Mouse (Mus musculus) spleen, postnatal 14 days (tissue): ENCODE measurements around the gene Nlrp3.
A peak's percentile ranks its signal among the peaks of the same experiment; 100 is the strongest.

Experiments
- DNase-seq, 2 experiments: peaks; one replicate each; pipeline ENCODE4 v3.0.0; 2021 to 2022; ENCODE audit warnings: low spot score in 2 of 2

Gene Nlrp3

DNA sequence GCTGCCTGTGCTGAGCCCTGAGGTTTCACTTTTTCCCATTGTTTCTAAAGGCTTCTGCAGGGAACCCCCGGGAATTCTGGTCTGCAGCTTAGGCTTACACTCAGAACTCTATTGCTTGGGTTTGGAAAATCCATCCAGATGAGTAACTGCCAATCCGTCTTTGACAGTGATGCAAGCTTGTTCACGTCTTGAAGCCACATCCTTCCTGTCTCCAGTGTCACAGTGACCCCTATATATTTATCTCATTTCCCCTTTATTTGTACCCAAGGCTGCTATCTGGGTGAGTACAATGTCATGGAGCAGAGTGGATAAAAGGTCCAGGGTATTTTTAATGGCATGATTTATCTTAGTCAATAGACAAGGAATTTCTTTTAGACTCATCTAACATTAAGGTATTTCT is at the start of gene Nlrp3:
Gene Nlrp3 (plus strand): TSS at position 245 of the 400 bp plus-strand sequence.
- DNase-seq: no peak

DNA sequence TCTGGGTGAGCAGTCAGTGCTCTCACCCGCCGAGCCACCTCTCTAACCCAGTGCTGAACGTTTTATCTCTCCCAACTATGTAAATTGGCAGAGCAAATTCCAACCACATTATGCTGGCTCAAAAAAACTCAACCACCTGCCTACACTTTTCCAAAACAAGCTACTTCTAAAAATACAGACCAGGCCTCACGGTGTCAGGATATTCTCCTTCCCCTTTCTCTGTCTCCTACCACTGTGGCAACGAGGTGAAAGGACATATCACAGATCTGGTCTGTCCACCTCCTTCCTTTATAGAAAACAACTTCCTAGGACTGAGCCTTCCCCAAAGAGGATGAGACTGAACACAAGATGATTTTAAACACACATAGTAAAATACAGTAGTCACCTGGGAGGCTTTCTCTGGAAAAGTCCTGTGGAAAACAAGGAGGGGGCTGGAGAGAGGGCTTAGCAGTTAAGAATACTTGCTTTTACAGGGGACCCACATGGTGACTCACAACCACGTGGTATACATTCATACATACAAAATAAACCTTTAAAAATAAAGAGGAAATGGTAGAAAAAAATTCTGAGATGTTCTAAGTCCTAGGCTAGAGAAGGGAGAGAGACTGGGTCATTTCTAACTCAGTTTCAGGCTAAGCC is 44.6 kb upstream of the Nlrp3 start:
- no peak for DNase-seq

DNA sequence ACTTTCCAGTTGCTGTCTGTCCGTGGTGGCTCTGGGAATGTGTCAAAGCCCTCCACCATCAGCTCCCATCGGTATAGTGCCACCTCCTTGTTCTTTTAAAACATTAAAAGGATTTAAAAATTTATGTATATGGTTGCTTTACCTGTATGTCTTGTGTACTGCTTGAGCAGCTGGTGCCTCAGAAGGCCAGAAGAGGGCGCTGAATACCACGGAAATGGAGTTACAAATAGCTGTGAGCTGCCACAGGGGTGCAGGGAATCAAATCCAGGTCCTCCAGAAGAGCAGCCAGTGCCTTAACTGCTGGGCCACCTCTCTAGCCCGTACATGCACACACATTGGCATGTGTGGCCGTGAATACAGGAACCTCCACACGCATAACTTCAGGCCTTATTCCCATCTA is 43.6 kb upstream of the Nlrp3 start:
- DNase-seq: no peak

DNA sequence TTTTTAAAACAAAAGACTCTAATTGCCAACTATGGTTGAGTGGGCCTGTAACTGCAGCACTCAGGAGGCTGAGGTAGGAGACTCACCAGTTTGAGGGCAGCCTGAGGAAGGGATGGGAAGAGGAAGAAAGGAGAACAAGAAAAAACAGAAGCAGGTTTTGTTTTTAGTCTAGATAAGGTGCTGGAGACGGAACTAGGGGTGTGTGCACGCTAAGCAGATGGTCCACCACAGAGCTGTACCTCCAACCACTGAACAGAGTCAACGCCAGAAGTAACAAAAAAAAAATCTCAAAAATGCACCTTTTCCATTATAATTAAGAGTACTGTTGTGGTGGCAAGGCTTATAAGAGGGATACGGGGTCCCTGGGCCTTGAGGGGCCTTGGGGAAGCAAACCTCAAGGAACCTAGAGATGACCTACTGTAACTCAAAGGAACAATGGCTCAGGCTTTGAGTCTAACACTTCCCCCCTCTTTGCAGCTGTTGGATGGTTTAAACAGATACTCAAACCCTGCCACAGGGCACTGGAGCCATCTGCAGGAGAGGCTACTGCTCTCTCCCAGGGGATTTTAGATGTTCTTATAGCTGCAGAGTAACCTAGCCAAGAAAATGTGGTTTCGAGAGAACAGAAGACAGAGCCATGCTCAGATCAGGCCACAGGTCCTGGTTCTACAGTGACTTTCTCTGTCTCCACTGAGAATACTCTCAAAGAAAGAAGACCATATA is 39.2 kb upstream of the Nlrp3 start:
- no peak for DNase-seq

DNA sequence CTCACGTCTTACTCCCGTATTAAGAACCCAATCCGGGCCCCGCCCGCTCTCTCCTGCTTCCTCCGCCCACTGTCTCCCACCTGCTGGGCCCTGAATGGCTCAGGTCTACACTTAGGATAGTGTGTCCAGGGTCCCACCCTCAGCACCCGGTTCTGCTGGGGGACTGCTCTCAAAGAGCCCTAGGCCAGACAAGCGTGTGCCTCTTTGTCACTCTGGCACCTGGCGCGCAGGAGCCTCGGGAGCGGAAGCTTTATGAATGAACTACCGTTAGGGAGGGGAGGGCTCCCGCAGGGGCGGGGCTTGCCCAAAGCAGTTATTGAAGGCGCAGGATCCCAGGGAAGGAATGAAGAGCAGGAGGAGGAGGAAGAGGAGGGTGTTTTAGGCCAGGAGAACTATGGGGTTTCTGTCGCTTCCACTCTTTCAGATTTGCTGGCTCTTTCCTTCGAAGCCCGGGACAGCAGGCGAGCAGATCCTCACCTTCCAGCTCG is 36.0 kb upstream of the Nlrp3 start:
- DNase-seq: peak; percentile 26 to 42

DNA sequence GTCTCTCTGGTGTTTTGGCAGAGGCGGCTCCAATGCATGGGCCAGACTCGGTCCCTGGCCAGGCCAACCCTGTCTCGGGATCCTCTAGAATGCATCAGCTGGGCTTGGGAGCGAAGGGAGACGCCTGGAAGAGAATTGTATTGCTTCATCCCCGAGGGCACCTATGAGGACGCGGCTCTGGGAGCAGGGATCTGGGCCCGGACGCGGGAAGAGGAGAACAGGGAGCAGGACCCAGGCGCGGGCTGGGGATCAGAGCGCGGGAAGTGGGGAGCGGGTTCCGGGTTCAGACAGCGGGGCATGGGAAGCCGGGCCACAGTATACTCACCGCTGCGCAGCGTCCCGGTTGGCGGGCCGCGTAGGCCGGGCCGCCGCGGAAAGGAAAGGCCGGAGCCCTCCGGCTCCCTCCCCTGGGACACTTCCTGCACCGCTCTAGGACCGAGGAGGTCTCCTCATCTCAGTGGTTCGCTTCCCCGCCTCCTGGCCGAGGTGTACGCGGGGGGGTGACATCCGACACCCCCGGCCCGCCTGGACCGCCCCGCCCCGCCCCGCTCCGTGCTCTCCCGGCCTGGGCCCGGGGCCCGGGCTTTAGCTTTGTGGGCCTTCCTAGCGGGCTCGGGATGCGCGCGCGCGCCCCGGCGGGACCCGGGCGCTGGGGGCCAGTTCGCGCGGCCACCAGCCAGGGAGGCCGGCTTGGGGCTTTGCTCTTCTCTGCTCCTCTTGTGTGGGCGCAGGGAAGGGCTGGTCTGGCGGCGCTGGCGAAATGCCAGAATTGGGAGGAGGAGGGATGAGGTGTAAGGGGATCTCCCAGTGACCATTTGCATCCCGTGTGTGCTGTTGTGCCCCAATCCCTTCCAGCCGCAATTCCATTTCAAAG is 35.3 kb upstream of the Nlrp3 start:
- DNase-seq: peak; percentile 41 to 45

DNA sequence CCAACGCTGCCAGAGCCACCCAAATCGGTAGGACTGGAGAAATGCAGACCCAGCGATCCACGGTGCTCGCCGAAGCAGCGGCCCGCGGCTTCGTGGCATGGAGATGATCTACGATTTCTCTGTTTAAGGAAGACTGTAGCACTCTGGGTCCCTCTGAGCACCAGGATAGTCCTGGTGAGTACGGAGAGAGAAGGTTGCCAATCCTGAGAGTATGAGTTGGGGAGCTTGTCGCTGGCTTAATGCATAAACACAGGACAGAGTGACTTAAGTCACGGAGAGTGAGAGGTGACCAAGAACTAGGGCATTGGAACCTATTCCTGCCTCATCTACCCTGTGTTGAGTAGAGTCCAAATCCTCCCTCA is 34.7 kb upstream of the Nlrp3 start:
- DNase-seq: no peak

DNA sequence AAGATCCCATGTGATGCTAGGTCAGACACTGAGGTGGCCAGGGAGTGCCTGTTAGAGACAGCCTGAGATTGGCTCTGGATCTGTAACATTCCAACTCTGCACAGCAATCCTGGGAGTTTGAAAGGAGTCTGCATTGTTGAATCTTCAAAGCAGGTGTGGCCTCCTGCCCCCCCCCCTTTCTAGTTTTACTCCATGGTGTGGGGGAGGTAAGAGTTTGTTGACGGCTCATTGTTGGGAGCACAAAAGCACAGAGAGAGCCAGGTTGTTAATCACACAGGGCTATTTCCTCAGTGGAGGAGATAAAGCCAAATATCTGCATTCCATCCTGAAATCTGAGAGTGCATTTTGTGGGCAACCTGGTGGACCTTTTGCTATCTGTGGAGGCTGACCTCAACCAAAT is 29.8 kb upstream of the Nlrp3 start:
- no peak for DNase-seq

DNA sequence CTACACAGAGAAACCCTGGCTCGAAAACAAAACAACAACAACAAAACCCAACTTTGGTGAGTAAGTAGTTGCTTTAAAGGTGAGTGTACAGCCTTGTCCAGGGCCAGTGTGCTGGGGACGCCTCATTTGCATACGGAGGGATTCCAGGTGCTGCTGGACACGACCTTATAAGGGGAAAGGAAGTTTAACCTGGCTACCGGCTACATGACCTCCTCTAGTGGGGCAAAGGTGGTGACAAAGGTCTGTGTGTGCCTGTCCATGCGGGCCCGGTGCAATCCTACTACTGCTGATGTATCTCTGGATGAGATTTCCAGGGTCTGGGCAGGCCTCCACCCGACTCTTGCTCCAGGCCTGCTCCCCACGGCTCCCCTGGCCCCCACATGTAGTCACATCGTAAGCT is 28.6 kb upstream of the Nlrp3 start:
- DNase-seq: no peak

DNA sequence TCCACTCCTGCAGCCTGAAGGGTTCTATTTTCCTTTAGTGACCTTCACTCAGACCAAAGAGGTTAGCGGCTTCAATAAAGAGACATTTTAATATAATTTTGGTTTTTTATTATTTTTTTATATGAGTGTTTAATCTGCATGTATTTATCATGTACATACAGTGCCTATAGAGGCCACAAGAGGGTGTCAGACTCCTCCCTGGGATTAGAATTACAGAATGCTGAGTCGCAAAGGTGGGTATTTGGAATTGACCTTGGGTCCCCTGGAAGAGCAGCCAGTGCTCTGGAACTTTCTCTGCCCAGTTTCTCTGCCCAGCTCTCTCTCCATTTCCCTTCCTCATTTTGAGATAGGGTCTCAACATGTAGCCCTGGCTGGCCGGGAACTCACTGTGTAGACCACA is 27.8 kb upstream of the Nlrp3 start:
- no peak for DNase-seq

DNA sequence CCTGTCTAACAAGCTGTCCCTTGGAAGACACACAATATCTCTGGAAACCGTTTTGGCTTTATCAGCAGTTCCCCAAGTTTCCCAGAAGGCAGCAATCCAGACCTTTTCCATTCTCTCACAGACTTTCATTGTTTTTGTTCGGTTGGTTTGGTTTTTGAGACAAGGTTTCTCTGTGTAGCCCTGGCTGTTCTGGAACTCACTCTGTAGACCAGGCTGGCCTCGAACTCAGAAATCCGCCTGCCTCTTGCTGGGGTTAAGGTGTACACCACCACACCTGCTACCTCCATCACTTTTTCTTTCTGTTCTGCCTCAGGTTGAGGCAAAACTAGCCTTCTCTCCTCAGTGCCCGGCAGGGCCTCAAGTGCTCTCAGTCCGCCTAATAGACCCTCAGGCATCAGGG is 27.0 kb upstream of the Nlrp3 start:
- DNase-seq: no peak

DNA sequence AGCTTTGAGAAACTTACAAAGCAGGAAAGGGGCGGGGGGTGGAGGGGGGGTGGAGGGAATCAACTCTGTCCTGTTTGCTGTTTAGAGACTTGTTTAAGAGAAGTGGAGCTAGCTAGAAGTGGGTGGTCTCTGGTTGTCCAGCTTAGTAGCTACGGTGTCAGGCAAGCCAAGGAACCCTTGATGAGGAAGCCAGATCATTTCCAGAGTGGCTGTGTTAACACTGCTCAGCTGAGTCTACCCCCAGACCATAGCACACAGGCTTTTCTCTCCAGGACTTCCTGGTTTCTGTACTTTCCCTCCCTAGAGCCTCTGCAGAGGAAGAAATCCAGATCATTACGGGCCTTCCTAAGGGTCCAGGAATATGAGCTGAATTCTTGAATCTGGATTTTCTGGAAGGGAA is 26.6 kb upstream of the Nlrp3 start:
- DNase-seq: no peak

DNA sequence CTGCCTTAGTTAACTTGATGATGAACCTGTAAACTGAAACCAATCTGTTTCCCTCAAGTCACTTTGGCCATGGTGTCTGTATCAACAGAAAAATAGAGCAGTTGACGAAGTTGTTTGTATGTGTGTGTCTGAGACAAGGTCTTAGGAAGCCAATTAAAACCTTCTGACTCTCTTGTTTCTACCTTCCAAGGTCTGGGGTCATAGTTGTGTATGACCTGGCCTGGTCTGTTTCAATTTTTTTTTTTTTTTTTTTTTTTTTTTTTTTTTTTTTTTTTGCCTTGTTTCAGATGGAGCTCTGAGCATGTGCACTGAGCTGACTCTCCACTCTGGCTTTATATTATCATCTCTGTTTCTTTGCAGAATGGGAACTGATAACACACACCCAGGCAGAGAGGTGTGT is 23.9 kb upstream of the Nlrp3 start:
- no peak for DNase-seq

DNA sequence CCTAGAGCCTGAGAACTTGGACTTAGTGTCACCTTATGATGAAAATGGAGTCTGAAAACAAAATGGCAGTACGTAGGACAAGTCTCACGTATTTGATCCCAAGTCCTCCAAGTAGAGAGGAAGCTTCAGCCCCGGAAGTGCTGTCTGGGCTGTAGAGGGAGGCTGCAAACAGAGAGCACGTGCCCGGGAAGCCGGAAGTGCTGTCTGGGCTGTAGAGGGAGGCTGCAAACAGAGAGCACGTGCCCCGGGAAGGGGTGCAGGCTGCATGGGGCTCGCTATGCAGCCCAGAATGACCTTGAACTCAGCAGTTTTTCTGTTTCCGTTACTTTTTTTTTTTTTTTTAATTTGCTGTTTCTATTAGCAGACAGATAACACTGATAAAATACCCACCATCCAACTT is 23.1 kb upstream of the Nlrp3 start:
- DNase-seq: no peak

DNA sequence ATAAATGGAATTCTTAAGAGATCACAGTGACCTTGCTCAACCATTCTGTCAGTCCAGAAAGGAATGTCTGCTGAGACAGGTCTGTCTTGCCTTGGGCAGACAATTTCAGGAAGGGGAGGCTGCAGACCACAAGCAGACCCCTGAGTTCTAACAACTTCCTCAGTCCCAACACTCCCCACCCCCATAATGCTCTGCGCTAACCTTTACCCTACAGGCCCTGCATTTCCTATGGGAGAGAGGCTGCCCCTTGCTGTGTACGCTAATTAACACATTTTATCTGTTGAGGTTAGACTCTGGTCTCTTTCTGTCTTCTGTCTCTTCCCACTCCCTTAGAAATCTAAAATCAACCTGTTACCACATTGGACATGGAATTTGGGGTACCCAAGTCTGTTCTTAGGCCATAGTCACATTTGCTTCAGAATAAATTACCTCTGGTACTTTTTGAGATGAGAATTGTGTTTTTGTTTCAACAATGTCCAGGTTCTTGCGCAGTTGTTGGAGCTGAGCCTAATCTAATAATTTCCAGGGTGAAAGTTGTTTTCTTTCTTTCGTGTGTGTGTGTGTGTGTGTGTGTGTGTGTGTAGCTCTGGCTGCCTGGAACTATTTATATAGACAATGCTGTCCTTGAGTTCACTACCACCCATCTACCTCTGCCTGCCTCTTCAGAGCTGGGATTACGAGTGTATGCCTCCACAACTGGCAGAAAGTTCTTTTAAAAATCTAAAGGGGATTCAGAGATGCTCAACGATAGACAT is 21.4 kb upstream of the Nlrp3 start:
- DNase-seq: no peak

DNA sequence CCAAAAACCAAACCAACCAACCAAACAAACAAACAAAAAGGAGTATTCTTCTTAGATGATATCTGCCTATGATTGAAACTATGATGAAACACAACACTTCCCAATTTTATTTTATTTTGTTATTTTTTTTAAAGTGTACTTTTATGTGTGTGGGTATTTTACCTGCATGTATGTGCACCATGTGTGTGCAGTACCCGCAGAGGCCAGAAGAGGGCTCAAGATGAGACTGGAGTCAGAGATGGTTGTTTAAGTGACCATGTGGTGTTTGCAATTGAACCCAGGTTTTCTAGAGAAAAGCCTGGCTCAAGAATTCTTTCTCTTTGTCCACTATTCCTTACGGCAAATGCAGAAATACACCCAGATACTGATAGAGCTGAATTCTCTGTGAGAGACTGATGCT is 17.2 kb upstream of the Nlrp3 start:
- no peak for DNase-seq

DNA sequence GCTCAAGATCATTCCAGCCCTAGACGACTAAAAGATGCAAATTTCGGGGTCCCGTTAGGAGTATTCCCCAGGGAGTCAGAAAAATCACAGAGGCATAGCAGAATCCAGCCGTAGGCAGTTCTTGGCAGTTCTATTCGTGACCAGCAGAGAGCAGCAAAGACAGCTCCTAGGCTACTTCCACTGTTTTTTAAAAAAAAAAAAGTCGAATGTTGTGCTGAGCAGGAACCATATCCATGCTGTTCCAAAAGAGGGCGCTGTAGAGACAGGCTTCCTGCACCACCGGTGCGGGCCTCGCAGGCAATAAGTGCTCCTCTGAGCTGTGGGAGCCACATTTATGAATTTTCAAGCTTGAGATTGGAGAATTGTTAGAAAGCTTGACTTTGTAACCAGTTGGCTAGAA is 16.1 kb upstream of the Nlrp3 start:
- peak; percentile 25 to 56 for DNase-seq

DNA sequence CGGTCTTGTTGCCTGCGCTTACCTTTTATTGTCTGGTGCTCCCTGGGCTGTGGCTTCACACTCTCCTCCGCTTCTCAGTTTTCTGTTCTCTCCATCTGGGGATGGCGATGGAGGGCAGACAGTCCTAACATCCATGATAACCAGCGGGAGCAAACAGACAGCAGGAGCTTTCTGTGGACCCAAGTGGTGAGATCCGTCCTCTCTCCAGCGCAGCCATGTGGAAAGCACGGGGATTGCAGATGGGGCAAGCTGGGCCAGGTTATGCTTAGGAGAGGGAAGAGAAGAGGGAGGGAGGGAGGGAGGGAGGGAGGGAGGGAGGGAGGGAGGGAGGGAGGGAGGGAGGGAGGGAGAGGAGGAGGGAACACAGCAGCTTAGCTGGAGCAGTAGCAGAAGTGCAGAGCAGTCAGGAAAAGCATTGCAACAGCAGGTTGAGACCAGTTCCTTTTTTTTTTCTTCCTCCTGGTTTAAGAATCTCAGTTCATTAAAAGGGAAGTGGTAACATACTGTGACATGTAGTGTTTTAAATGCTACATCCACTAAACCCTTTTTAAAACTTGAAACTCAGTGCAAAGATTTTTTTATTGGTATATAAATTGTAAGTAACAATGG is 14.8 kb upstream of the Nlrp3 start, which contains the start of gene Zkscan17:
Gene Zkscan17 (minus strand): TSS at position 280 of the 609 bp plus-strand sequence.
- DNase-seq: no peak

DNA sequence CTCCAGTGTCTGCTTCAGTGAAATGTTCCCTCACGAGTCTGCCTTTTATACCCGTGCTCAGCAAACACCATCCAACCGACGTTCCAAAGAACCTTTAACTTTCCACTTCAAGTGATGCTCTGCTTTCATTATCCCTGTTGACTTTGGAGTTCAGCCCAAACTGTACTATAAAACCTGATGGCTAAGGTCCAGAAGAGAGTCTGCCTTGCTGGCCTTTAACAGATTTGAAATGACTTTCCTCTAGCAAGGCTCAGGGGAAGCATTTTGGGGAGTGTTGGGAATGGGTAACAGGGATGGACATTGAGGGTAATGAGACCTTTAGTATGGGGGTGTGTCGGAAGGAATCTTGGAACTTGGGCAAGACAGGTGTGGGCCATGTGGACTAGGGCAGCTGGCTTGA is 11.1 kb upstream of the Nlrp3 start:
- DNase-seq: no peak

DNA sequence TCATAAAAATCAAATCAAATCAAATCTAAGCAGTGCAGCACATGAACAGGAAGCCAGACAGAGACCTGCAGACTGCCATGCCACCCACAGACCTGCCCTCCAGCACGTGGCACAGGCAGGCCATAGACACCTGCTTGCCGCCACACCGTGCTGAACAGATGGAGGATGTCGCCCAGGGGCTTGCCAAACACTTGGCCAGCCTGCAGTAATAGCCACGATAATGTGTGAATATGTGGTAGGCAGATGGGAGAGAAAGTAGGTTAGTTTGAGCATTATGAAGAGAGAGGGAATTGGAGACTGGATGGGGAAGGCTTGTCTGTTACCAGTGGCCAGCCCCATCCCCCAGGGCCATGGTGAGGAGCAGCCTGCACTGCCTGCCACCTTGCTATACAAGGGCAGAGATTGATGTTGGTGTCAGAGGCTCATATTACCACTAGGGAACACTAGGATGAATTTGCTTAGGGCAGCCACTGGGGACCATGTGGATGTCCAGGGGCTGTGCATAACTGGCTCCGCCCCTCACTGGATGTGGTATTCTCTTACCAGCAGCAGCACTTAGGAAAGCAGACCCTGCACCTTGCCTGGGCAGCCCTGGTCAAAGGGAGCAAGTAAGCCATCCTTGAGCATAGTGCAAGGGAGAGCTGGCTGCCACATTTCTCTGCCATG is 10.4 kb upstream of the Nlrp3 start:
- DNase-seq: no peak

DNA sequence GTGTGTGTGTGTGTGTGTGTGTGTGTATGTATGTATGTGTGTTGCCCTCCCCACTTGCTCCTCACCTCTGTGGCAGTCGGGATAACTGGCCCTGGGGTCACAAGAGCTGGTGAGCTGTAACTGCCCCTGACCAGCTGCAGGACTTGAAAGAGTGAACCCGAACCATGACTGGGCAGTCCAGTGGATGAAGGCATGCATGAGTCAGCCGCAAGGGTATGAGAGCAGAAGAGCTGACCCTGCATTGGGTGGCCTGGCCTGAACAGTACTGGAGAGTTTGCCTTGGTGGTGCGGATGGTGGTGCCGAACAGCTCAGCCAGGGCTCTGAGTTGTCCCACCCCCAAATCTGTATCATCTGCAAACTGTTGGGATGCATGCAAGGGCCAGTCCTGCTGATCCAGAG is 9.8 kb upstream of the Nlrp3 start:
- no peak for DNase-seq
